Mouse (Mus musculus) MEL (cell line): ENCODE data around the gene Tub. TPM values are rescaled to one million over a fixed set of nuclear protein-coding genes. Genes with fewer than 3 reads are reported as not detected.
A peak's percentile ranks its signal among the peaks of the same experiment; 100 is the strongest.

Experiments
- DNase-seq: peaks from one replicate; pipeline ENCODE4 v3.0.0; 2011; ENCODE audit warnings: low read depth, low spot score
- H3K27ac ChIP-seq: 2 replicates; pipeline ENCODE4 v1.5.1; 2012; ENCODE audit warnings: low read depth, mild to moderate bottlenecking, control low read depth, low read length, moderate library complexity; ENCODE audit not compliant: control insufficient read depth
- H3K27me3 ChIP-seq, 2 experiments: fragments of 150-350 bp in 1 of 2; sonication (generic) in 1 of 2; 2 replicates each; pipeline ENCODE4 v1.6.1; 2012; ENCODE audit warnings: low read length in 2 of 2, mild to moderate bottlenecking in 2 of 2, improper control_type of control experiment in 1 of 2, moderate library complexity in 1 of 2; ENCODE audit not compliant: insufficient read depth in 2 of 2, control insufficient read depth in 1 of 2
- H3K36me3 ChIP-seq, 2 experiments: 2 replicates each; pipeline ENCODE4 v1.6.1; 2012 to 2014; ENCODE audit warnings: low read length in 2 of 2, improper control_type of control experiment in 1 of 2, inconsistent platforms in 1 of 2, mild to moderate bottlenecking in 1 of 2; ENCODE audit not compliant: insufficient read depth in 2 of 2, control insufficient read depth in 1 of 2
- H3K4me1 ChIP-seq, 2 experiments: fragments of 150-350 bp in 1 of 2; sonication (generic) in 1 of 2; 2 replicates each; pipeline ENCODE4 v1.6.1; 2012; ENCODE audit warnings: low read length in 2 of 2, improper control_type of control experiment in 1 of 2, mild to moderate bottlenecking in 1 of 2; ENCODE audit not compliant: insufficient read depth in 2 of 2, control insufficient read depth in 1 of 2
- H3K4me3 ChIP-seq, 2 experiments: fragments of 150-350 bp in 1 of 2; sonication (generic) in 1 of 2; 2 replicates each; pipeline ENCODE4 v1.5.1; 2012; ENCODE audit warnings: low read depth in 2 of 2, low read length in 2 of 2, mild to moderate bottlenecking in 2 of 2, moderate library complexity in 2 of 2, control low read depth in 1 of 2, improper control_type of control experiment in 1 of 2; ENCODE audit not compliant: control insufficient read depth in 1 of 2, insufficient read depth in 1 of 2
- H3K79me2 ChIP-seq: 2 replicates; pipeline ENCODE4 v1.6.1; 2012; ENCODE audit warnings: mild to moderate bottlenecking, low read length, moderate library complexity; ENCODE audit not compliant: control insufficient read depth, poor library complexity, insufficient read depth
- H3K9ac ChIP-seq: 2 replicates; pipeline ENCODE4 v1.6.1; 2012; ENCODE audit warnings: low read depth, mild to moderate bottlenecking, control low read depth, low read length, moderate library complexity; ENCODE audit not compliant: control insufficient read depth, poor library complexity, severe bottlenecking
- H3K9me3 ChIP-seq: fragments of 150-350 bp; sonication (generic); replicated peaks from 2 replicates; pipeline ENCODE4 v1.6.1; 2012; ENCODE audit warnings: mild to moderate bottlenecking, low read length, improper control_type of control experiment, moderate library complexity; ENCODE audit not compliant: insufficient read depth
- BHLHE40 ChIP-seq: IDR thresholded peaks from 2 replicates; pipeline ENCODE4 v1.6.1; 2012; ENCODE audit warnings: low read depth, mild to moderate bottlenecking, inconsistent platforms, low read length, improper control_type of control experiment, borderline replicate concordance
- CHD1 ChIP-seq: IDR thresholded peaks from 2 replicates; pipeline ENCODE4 v1.6.1; 2012; ENCODE audit warnings: low read depth, mild to moderate bottlenecking, inconsistent platforms, low read length, improper control_type of control experiment
- E2F4 ChIP-seq: IDR thresholded peaks from 2 replicates; pipeline ENCODE4 v1.6.1; 2011; ENCODE audit warnings: low read depth, low read length, improper control_type of control experiment, borderline replicate concordance
- ELF1 ChIP-seq: IDR thresholded peaks from 2 replicates; pipeline ENCODE4 v1.6.1; 2014; ENCODE audit warnings: low read depth, mild to moderate bottlenecking, inconsistent platforms, low read length, improper control_type of control experiment, moderate library complexity
- ETS1 ChIP-seq: IDR thresholded peaks from 2 replicates; pipeline ENCODE4 v1.6.1; 2012; ENCODE audit warnings: low read depth, mild to moderate bottlenecking, inconsistent platforms, low read length, improper control_type of control experiment, moderate library complexity
- GABPA ChIP-seq: IDR thresholded peaks from 2 replicates; pipeline ENCODE4 v1.6.1; 2012; ENCODE audit warnings: low read depth, mild to moderate bottlenecking, inconsistent platforms, low read length, improper control_type of control experiment, moderate library complexity
- GATA1 ChIP-seq: IDR thresholded peaks from 2 replicates; pipeline ENCODE4 v1.6.1; 2011; ENCODE audit warnings: low read depth, low read length, improper control_type of control experiment
- HCFC1 ChIP-seq: IDR thresholded peaks from 2 replicates; pipeline ENCODE4 v1.6.1; 2012; ENCODE audit warnings: low read depth, mild to moderate bottlenecking, inconsistent platforms, low read length, improper control_type of control experiment, moderate library complexity
- JUND ChIP-seq: IDR thresholded peaks from 2 replicates; pipeline ENCODE4 v1.6.1; 2011; ENCODE audit warnings: low read depth, mild to moderate bottlenecking, improper control_type of control experiment, low read length
- KAT2A ChIP-seq: conservative IDR thresholded peaks from 2 replicates; pipeline ENCODE4 v1.6.1; 2012; ENCODE audit warnings: low read depth, low read length, improper control_type of control experiment, inconsistent platforms
- MAZ ChIP-seq: IDR thresholded peaks from 2 replicates; pipeline ENCODE4 v1.6.1; 2012; ENCODE audit warnings: low read depth, mild to moderate bottlenecking, inconsistent platforms, low read length, improper control_type of control experiment
- MYC ChIP-seq: IDR thresholded peaks from 2 replicates; pipeline ENCODE4 v1.6.1; 2011; ENCODE audit warnings: low read depth, mild to moderate bottlenecking, low read length, improper control_type of control experiment, moderate library complexity
- NRF1 ChIP-seq: IDR thresholded peaks from 2 replicates; pipeline ENCODE4 v1.6.1; 2014; ENCODE audit warnings: low read depth, mild to moderate bottlenecking, inconsistent platforms, low read length, improper control_type of control experiment, moderate library complexity; ENCODE audit not compliant: poor library complexity, insufficient read depth, severe bottlenecking
- POLR2A ChIP-seq, 2 experiments: IDR thresholded peaks; 2 replicates each; pipeline ENCODE4 v1.6.1; 2011 to 2012; ENCODE audit warnings: low read length in 2 of 2, mild to moderate bottlenecking in 2 of 2, control low read depth in 1 of 2, improper control_type of control experiment in 1 of 2, low read depth in 1 of 2, moderate library complexity in 1 of 2; ENCODE audit not compliant: control insufficient read depth in 1 of 2, insufficient read depth in 1 of 2, poor library complexity in 1 of 2
- SIN3A ChIP-seq: IDR thresholded peaks from 2 replicates; pipeline ENCODE4 v1.6.1; 2012; ENCODE audit warnings: low read length, improper control_type of control experiment, inconsistent platforms
- SMC3 ChIP-seq: IDR thresholded peaks from 2 replicates; pipeline ENCODE4 v1.6.1; 2011; ENCODE audit warnings: low read depth, low read length, improper control_type of control experiment
- TAL1 ChIP-seq: IDR thresholded peaks from 2 replicates; pipeline ENCODE4 v1.6.1; 2012; ENCODE audit warnings: mild to moderate bottlenecking, inconsistent platforms, low read length, moderate library complexity, mixed read lengths
- TBP ChIP-seq: IDR thresholded peaks from 2 replicates; pipeline ENCODE4 v1.8.0; 2011; ENCODE audit warnings: low read depth, low read length, improper control_type of control experiment
- TCF12 ChIP-seq: IDR thresholded peaks from 2 replicates; pipeline ENCODE4 v1.6.1; 2014; ENCODE audit warnings: low read depth, mild to moderate bottlenecking, inconsistent platforms, low read length, improper control_type of control experiment, moderate library complexity
- UBTF ChIP-seq: IDR thresholded peaks from 2 replicates; pipeline ENCODE4 v1.6.1; 2012; ENCODE audit warnings: low read depth, mild to moderate bottlenecking, inconsistent platforms, low read length, improper control_type of control experiment, moderate library complexity, borderline replicate concordance; ENCODE audit not compliant: insufficient read depth
- ZC3H11A ChIP-seq: IDR thresholded peaks from 2 replicates; pipeline ENCODE4 v1.6.1; 2012; ENCODE audit warnings: low read depth, mild to moderate bottlenecking, inconsistent platforms, low read length, improper control_type of control experiment
- ZKSCAN1 ChIP-seq: IDR thresholded peaks from 2 replicates; pipeline ENCODE4 v1.6.1; 2012; ENCODE audit warnings: low read depth, mild to moderate bottlenecking, inconsistent platforms, low read length, improper control_type of control experiment, moderate library complexity
- ZMIZ1 ChIP-seq: IDR thresholded peaks from 2 replicates; pipeline ENCODE4 v1.6.1; 2012; ENCODE audit warnings: low read depth, mild to moderate bottlenecking, inconsistent platforms, low read length, improper control_type of control experiment, moderate library complexity
- polyA plus RNA-seq, 2 experiments: library from polyadenylated mRNA; stranded (reverse) in 1 of 2; unstranded in 1 of 2; fragments of >175 nt in 1 of 2; fragments of >200 nt in 1 of 2; gene quantifications; 2 replicates each; pipeline versions ENCODE4 v1.2.1 to v1.2.4; 2012; ENCODE audit warnings: low replicate concordance in 2 of 2, low read depth in 1 of 2; ENCODE audit not compliant: insufficient read length in 2 of 2, insufficient read depth in 1 of 2, missing spikeins in 1 of 2
- total RNA-seq: library from RNA; depleted of rRNA; stranded (reverse); fragments of 300-350 nt; gene quantifications from 2 replicates; pipeline ENCODE4 v1.2.3, GENCODE M21; 2012

Gene Tub
- total and polyA plus RNA-seq, 3 experiments = not detected

DNA sequence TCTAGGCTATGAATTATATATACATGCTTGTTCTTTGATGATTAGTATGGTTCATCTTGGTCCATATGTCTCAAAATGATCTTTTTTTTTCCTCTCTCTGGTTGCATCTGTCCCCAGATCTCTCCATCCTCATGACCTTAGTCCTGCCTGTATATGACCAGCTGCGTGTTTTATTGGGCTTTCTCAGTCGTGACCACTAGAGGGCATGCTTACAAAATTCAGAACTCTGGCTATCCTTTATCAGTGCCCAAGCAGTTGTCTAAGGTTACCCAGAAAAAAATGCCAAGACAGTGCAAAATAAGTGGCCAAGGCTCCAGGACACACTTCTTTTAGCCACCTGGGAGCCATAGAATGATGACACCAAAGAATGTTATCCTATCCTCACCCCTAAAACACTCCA is 6.1 kb upstream of the Tub start (continued):
- TF ChIP-seq NRF1 (no peak), KAT2A (no peak), CHD1 (no peak), ZMIZ1 (no peak), GATA1 (peak; percentile 53; the same call in 1 of the 2 replicates), TBP (no peak), TAL1 (no peak), ZKSCAN1 (no peak), MAZ (no peak), POLR2A (IDR thresholded peaks at IDR 0.05; ENCODE audit: control insufficient read depth in 1 of 2, insufficient read depth in 1 of 2, low read depth in 1 of 2, low read length in 2 of 2, poor library complexity in 1 of 2) (no peak), BHLHE40 (no peak), SMC3 (peak; percentile 49; the same call in 1 of the 2 replicates), GABPA (no peak), SIN3A (peak; percentile 40; the same call in 1 of the 2 replicates), E2F4 (no peak), ZC3H11A (no peak), UBTF (no peak)

DNA sequence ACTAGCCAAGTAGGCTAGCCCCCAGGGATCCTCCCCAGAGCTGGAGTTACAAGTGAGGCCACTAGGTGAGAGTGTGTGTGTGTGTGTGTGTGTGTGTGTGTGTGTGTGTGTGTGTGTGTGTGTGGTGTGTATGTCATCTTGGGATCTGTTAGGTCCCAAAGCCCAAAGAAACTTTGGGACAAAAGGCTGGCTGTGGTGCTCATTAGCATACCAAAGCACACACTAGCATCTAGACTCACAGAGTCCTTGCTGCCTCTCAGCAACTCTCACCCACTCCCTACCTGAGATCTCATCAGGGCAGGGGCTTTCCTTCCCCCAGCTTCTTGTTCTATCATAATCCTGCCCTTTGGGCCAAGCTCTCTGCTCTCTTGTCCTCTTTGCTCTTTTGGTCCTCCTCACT is 1.5 kb upstream of the Tub start:
- H3K27me3 ChIP-seq = no peaks in the 10 kb centered on the region
- H3K9me3 ChIP-seq = no peaks in the 10 kb centered on the region
- peaks cover under 1 to 8% of the 10 kb centered on the region in 2 experiments; a peak in 2 of 4 replicates for H3K4me1 ChIP-seq
- no peak for TF ChIP-seq HCFC1
- TF ChIP-seq GABPA = no peak
- TF ChIP-seq ELF1 = no peak
- no peak for TF ChIP-seq TCF12
- TF ChIP-seq JUND = no peak
- TF ChIP-seq GATA1 = no peak
- TF ChIP-seq ETS1 = no peak
- no peak for TF ChIP-seq MYC
- no peak overlapping the region for H3K9ac ChIP-seq
- no peaks in the 10 kb centered on the region for H3K79me2 ChIP-seq
- DNase-seq = no peak
- H3K4me3 ChIP-seq = no peak overlapping the region
- H3K27ac ChIP-seq = no peak overlapping the region
- peaks cover 3 to 8% of the 10 kb centered on the region in 2 experiments for H3K36me3 ChIP-seq
